Mouse (Mus musculus) 416B (cell line): ENCODE data around the gene Capzb.
A peak's percentile ranks its signal among the peaks of the same experiment; 100 is the strongest.

Experiments used
- DNase-seq: peaks from one replicate; pipeline ENCODE4 v3.0.0; 2011; ENCODE audit warnings: low read depth

Gene Capzb

DNA sequence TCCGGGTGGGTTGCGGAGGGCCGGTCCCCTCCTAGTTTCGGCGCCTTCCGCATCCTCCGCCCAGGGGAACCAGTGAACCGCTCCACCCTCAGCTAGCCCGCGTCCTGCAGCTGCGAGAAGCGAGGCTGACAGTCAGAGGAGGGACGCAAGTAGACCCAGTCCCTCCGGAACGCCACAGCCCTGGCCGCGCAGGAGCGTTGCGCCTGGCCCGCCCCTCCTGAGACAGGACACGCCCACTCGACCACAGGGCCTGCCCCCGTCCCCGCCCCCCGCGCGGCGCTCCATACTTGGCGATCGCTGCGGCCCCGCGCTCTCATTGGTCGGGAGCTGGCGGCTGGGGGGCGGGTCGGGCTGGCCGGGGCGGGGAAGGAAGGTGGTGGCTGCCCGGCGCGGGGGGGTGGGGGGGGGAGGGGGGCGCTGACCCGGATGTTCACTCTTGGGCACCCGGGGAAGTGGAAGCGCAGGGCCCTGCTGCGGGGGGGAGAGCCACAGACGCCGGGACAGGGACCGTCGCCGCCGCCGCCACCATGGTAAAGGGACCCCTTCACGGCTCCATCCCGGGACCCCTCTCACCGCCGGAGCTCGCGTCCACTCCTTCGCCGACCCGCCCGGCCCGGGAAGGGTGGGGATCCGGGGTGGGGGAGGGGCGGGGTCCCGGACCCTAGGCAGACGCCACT lies at the start of gene Capzb:
Capzb (plus strand) TSS at position 401 of the 677 bp plus-strand sequence.
- peak; percentile 95 for DNase-seq

DNA sequence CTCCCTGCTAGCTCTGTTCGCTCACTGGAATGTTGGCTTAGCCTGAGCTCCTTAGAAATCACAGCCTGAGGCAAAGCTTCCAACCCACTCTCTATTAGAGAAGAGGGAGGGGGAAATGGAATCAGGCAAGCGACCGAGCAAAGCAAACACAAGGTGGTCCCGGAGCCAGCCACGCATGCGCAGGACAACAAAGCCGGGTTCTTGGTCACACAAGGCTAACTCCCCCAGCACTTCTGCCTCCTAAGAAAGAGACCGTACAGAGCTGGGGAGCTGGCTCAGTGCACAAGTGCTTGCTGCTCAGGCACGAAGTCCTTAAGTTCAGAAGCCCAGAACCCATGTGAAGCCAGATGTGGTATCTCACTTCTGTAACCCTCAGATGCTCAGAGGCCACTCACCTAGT lies 49.7 kb upstream of the Capzb start:
- no peak for DNase-seq

DNA sequence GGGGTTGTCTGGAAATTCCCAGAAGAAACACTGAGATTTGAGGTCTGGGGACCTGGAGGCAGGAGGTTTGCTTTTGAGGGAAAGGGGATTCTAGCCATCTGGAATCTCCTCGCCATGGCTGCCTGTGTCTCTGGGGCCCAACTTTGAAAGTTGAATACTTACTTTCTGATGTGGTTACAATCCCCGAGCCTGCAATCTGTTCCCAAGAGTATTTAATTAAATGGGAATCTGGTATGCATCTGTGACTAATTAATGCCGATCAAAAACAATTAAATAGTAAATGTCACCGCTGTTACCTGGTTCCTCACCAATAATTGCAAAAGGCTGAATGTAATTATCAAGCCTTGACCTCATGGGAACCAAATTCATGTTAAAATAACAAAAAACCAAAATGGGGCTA lies 48.1 kb upstream of the Capzb start:
- no peak for DNase-seq

DNA sequence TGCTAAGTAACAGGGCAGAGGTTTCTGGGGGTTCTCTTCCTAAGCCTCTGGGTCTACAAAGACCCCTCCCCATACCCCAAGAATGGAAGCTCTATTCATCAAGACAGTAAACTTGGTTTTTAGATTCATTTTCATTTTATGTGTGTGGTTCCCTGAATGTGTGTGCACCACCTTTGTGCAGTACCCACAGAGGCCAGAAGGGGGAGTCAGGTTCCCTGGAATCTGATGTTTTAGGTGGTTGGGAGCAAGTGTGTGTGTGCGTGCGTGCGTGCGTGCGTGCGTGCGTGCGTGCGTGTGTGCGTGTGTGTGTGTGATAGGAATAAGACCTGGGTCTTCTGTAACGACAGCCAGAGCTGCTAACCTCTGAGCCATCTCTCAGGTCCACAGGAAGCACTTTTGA lies 47.5 kb upstream of the Capzb start:
- DNase-seq = peak; percentile 26

DNA sequence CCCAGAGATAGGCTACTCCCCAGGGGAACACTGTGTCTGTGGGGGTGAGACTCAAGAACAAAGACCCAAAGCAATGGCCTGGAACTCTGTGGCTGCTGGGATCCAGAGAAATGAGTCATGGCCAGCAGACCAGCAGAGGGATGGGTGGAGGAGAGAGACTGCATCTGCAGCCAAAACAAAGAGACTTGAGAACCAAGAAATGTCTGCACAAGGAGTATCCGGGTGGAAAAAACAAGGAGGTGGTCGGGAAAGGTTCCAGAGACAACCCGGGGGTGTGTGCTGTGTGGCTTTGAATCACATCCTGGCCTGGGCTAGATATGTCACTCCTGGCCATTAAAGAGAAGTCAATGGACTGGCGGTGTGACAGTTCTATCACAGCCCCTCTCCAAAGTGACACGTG lies 45.9 kb upstream of the Capzb start:
- no peak for DNase-seq

DNA sequence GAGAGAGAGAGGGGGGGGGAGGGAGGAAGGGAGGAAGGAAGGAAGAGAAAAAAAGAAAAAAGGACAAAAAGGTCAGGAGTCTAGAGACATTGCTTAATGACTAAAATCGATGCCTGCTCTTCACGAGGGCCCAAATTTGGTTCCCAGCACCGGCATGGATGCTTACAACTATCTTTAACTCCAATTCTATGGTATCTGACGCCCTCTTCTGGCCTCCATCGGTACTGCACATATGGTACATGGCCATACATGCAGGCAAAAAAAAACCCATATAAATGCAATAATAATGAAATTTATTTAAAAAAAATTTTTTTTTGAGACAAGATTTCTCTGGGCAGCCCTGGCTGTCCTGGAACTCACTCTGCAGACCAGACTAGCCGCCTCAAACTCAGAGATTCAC lies 41.3 kb upstream of the Capzb start:
- DNase-seq = no peak

DNA sequence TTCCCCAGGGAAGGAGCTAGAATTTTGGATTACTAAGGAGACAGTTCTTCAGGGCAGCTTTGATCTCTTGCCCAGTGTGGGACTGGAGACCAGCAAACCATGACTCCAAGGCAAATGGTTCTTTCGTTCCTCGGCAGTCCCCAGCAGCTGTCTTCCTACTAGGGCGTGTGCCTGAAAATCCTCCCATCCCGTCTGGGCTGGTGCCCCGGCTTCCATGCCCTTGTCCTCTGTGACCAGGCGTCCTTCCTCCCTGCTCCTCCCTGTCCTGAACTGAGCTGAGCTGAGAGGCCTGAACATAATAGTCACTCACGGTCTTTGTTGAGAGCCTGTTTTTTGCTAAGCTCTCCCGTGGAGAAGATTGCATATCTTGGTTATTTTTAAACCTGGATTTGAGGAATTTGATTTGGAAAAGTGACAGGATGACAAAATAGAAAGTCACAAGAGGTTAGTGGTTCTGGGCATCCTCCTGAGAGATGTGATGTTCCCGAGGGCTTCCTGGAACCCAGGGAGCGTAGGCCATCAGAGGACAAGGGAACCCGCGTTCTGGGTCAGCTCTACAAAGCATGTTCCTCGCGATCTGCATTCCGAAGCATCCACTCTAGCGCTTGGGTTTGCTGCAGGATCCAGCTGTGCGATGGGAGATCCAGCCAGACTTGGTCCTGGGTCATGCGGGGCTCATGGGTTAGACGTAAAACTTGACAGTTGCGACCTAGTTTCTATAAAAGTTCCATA lies 38.0 kb upstream of the Capzb start:
- no peak for DNase-seq

DNA sequence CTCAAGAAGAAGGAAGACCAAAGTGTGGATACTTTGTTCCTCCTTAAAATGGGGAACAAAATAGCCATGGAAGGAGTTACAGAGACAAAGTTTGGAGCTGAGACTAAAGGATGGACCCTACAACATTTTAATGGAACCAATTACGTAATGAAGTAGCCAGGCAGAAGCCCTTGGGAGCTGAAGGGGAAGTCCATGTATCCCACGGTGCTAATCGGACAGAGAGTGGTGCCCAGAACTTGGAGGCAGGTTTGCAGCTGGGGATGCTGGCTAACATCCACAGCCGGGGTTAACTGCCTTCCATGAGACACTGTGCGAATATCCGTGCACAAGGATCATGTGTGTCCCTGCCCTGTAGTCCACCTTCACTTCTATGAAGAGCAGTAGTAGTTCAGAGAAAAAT lies 36.2 kb upstream of the Capzb start:
- no peak for DNase-seq

DNA sequence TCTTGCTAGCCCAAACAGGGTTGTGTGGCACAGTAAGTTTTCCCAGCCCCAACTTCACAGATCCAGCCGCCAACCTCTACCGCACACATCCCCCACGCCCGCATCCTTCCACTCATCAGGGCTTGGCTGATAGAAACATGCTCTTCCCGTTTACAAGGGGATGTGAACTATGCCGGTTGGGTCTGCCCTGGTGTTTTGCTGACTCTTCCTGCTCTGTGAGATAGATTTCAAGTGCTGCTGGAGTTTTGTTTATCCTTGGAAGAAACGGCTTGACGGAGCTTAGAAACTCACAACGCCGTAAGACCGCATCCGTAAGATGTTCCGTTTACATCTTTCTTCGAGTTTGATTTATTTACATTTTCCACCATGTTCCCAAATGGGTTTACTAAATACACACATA lies 34.3 kb upstream of the Capzb start:
- DNase-seq = no peak

DNA sequence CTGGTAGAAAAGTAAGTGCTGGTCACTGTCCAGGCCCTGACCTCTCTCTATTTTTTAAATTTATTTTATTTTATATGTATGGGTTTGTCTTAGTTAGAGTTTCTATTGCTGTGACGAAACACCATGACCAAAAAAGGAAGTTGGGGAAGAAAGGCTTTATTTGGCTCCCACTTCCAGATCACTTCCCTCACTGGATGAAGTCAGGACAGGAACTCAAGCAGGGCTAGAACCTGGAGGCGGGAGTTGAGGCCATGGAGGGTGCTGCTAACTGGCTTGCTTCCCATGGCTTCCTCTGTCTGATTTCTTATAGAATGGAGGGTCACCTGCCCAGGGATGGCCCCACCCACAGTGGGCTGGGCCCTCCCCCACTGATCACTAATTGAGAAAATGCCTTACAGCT lies 31.6 kb upstream of the Capzb start:
- no peak for DNase-seq

DNA sequence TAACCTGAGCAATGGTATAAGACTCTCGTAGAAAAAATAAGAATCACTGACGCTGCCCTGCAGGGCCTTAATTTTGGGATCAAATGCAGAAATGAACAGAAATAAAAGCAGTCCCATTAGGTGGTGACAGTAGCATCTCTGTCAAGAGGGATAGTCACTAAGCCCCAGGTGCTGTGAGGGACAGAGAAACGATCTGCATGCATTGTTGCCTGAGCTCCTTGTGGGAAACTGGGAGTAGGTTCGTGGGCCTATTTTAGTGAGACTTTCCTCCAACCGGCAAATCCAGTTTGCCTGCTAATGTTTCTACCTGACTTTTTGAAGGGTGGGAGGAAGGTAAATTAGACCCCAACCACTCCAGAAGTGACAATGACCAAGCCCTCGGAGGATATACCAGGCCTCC lies 28.6 kb upstream of the Capzb start:
- no peak for DNase-seq

DNA sequence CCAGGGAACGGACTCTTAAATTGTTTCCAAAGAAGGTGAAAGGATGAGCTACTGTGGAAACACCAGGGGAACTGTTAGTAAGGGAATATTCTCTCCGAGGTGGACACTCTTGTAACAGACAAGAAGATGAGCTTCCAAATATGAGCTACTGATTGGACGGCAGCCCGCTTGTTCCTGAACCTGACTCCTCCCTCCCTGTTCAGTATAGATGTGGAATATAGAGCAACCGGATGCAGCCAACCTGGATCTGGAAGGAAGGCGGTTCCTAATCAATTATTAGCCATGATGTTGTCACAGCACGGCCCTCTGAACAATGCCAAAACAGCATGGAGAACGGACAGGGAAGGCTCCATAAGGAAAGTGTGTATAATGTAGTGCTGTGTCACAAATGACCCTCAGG lies 27.4 kb upstream of the Capzb start:
- no peak for DNase-seq

DNA sequence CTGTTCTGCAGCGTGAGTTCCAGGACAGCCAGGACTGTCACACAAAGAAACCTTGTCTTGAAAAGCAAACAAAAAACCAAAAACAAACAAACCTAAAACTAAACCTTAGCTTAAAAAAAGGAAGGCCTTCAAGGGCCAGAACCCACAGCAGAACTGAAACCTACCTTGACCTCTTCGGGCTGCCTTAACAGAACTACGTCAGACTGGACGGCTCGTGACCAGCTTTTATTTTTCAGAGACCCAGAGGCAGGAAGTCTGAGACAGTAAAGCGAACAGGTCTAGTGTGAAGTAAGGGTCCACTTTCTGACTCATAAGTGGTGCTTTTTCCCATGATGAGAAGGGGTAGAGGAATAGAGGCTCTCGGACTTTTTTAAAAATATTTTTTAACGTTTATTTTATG lies 26.5 kb upstream of the Capzb start:
- no peak for DNase-seq

DNA sequence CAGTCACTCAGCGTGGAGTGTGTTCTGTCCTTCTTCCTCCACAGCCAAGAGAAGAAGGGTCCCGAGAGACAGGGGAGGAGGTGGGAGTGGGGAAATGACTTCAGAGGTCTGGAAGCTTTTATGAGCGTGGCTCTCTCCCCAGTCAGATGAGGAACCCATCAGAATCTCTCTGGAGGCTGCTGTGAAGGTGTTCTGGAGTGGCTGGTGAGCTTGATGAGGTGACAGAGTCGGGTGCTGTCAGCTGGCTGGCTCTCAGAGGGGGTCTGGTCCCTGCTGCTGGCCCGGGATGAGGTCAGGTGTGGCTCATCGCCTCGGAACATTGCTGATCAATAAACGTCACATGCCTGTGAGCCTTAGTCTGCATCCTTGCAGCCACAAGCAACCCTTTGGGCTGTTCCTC lies 25.6 kb upstream of the Capzb start:
- no peak for DNase-seq

DNA sequence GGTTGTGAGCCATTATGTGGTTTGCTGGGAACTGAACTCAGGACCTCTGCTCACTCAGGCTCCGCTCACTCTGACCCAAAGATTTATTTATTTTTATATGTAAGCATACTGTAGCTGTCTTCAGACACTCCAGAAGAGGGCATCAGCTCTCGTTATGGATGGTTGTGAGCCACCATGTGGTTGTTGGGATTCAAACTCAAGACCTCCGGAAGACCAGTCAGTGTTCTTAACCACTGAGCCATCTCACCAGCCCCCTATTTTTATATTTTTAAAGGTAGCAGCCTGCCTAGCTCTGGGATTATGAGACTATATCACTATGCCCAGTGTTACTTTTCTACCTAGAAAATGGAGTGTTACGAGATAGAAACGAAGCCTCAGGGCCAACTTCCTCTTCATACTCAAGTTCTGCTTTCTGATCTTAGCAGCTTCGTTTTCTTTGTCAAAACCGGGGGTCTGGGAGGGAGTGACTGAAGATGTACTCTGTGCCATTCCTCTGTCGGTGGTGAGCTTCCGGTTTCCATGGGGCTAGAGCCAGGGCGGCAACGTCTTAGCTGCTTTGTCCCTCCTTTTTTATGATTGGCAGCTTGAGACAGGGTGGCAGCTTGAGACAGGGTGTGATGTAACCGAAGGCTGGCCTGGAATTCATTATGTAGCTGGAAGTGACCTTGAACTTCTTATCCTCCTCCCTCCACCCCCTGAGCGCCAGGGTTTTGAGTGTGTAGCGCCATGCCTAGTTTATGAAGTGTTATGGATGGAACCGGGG lies 23.5 kb upstream of the Capzb start:
- DNase-seq = peak; percentile 90

DNA sequence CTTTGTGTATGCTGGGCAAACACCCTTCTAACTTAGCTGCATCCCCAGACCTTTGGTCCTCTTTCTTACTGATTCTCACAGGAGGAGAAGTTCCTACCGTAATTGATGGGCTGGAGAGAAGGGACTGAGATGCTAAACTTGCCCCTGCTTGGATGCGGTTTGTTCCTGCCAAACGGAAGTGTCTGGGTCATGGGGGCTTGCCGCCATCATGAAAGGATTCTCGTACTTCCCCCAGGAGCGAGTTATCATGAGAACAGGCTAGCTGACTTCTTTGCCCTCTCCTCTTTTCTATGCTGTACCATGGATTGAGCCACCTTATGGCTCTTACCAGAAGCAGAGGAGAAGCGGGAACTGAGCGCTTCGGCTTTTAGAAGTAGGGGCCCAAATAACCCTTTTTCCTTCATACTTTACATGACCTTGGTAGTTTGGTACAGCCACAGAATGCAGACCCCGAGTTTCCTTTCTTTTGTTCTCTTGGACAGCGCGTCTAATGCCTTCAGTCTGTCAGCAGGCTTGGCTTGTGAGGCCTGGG lies 22.9 kb upstream of the Capzb start:
- no peak for DNase-seq

DNA sequence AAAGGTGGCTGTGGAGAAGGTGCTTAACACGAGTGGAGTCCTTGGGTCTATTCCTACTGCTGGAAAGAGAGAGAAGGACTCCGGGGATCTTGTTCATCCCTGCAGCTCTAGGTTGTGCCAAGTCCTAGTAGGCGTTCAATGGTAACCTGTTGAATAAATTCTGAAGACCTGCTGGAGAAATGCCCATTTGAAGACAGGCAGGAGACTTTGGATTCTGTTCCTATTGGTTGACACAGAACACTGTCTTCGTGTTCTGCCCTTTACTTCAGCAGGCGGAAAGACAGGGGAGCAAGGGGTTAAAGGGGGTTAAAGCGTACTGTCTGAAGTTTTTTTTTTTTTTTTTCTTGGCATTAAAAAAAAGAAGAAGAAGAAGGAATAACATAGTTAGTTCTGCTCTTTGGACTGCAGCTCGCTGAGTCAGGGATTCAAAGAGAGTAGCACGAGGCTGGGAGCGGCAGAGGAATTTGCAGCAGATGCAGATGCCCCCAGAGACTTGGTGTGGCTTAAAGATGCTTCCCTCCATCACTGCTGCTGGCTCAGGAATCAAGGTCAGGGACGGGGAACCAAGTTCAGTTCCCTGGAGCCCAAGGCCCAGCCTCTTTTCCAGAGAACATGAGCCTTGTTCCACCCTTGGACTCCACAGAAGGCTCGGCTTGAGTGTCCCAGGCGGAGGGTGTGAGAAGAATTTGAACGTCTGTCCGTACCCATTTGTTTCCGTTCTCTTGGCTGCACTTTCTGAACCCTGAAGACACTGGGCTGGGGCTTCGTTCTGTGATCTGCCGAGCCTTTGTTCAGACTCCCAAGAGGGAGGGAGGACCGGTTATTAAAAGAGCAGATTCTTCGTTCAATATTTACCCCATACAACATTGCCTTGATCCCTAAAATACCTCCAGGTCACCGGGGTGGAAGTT lies 17.4 kb upstream of the Capzb start:
- DNase-seq = no peak

DNA sequence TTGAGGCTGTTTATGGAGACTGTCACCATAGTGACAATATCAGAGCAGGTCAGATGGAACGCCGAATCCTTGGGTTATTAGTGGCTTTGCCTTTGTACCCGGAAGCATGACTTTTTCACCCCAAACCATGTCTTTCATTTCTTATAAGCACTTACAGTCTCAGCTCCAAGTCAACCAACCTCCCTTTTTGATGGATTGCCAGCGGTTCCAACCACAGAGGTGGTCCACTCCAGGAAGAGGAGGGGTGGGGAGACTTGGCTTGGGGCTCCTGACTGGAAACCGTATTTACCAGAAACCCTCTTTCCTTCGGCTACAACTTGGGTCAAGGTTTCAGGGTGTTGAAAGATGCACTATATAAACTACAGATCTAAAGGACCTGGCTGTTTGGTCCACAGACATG lies 16.7 kb upstream of the Capzb start:
- DNase-seq = no peak

DNA sequence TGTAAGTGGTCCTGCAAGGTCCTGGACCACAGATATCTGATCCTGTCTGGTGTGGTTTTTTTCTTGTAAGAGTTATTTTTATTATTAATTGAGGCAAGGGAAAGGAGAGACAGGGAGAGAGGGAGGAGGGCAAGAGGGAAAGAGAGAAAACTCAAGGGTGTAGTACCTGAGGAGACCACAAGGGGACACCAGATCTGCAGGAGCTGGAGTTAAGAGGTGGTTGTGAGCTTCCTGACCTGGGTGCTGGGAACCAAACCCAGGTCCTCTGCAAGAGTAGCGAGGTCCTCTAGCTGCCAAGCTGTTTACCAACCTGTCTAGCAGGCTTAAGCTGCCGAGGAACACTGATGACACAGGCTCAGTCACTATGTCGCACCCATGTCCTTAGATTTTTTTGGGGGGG lies 14.8 kb upstream of the Capzb start:
- no peak for DNase-seq

DNA sequence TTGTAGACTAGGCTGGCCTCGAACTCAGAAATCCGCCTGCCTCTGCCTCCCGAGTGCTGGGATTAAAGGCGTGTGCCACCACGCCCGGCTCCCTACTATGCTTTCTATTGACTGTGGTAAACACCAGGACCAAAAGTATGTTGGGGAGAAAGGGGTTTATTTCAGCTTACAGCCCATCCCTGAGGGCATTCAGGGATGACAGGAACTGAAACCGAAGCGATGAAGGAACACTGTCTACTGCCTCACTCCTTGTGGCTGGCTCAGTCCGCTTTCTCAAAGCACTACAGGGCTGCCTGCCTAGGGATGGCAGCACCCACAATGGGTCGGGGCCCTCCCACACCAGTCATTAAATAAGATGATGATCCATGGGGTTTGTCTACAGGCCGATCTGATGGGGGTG lies 14.3 kb upstream of the Capzb start:
- DNase-seq = no peak

DNA sequence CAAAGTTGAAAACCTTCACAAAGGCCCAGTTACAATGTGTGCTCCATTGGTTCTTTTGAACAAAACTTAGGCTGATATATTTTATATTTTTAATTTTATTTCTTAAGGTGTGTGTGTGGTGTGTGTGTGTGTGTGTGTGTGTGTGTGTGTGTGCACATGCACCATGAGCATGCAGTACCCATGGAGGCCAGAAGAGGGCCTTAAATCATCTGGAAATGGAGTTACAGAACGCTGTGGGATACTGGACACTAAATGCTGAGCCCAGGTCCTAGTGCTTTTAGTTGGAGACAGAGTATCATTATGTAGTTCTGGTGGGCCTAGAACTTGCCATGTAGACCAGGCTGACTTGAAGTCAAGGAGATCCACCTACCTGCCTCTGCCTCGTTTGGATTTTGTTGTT lies 13.5 kb upstream of the Capzb start:
- no peak for DNase-seq
